Mouse (Mus musculus) lung, adult 10 weeks (tissue): ENCODE measurements around the gene 0610012G03Rik. TPM values are rescaled to one million over a fixed set of nuclear protein-coding genes. Genes with fewer than 3 reads are reported as not detected.

Experiments used
- polyA plus RNA-seq: library from polyadenylated mRNA; stranded (reverse); fragments of 350-450 nt; fragmentation: Illumina TruSeq; extraction: RNeasy Lipid Tissue Mini Kit (QIAGEN cat#74804); gene quantifications from one replicate; pipeline ENCODE4 v1.2.3, GENCODE M21; 2014; ENCODE audit warnings: low read depth, low replicate concordance; ENCODE audit not compliant: insufficient read depth

0610012G03Rik gene
- 21.9 TPM for polyA plus RNA-seq

DNA sequence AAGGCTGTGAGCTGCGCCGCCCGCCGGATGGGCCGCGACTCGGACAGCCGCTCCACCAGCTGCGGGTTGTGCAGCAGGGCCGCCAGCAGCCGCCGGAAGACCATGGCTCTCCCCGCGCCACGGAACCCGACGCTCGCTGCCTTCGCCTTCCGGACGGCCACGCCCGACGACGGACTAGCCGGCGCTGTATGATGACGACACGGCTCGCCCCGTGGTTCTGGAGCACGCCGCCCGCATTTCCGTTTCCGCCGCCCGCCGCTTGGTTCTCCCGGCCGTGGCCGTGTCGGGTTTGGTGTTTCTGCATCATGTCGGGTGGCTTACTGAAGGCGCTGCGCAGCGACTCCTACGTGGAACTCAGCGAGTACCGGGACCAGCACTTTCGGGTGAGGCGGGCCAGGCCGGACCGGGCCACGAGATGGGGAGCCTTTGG, at the start of gene 0610012G03Rik, which contains the start of gene Ncbp2:
0610012G03Rik (minus strand) TSS at position 150 of the 430 bp plus-strand sequence.
Ncbp2 (plus strand) TSS at position 169 of the 430 bp plus-strand sequence.

DNA sequence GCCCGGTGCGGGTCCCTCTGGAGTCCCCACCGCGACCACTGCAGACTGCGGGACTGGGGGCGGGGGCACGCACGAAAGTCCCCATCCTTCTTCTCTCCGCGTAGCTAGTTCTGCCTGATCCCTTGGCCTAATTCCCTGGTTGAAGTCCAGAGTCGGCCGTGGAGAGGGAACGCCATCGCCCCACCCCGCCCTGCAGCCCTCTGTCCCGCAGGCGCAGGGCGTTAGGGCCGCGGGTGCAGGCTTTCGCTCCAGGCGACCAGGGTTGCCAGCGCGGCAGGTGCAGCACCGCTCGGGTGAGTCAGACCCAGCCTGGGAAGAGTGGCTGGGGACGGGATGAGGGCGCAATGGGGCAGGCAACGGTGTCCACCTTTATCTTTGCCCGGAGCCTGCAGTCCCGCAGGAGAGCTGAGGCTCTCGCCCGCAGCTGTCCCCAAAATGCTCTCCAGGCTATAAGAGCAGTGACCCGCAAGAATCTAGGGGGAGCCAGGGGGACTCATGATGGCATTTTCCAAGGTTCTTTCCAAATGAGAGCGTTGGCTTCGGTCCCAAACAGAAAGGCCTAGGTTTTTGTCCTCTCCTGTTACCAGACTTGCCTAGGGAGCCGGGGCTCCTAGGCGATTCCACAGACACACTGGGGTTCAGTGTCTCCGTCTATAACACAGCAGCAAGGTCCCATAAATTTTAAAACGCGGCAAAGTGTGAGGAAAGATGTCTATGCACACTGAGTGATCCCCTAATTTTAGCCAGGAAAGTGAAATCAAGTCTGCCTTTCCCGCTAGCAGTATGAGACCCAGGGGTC, 14.3 kb downstream of the 0610012G03Rik start, which contains the start of gene Pigz:
Pigz (plus strand) TSS at position 101 of the 799 bp plus-strand sequence.

Other genes starting within 250 kb of the 0610012G03Rik start
- gene Meltf, start 69.7 kb downstream of the 0610012G03Rik start, polyA plus RNA-seq = not detected
- 0.61 TPM for gene Pigz, start 14.6 kb downstream of the 0610012G03Rik start, polyA plus RNA-seq
- gene Ncbp2, start within 50 bp of the 0610012G03Rik start, polyA plus RNA-seq = 36.0 TPM
- gene Senp5, start 54.8 kb upstream of the 0610012G03Rik start, polyA plus RNA-seq = 6.5 TPM
- 21.4 TPM for gene Pak2, start 130.8 kb upstream of the 0610012G03Rik start, polyA plus RNA-seq
- 31.9 TPM for gene Pigx, start 151.2 kb upstream of the 0610012G03Rik start, polyA plus RNA-seq
- gene Cep19, start 151.3 kb upstream of the 0610012G03Rik start, polyA plus RNA-seq = 14.8 TPM
- 19.6 TPM for gene Nrros, start 217.1 kb upstream of the 0610012G03Rik start, polyA plus RNA-seq
- gene Bex6, start 231.3 kb upstream of the 0610012G03Rik start, polyA plus RNA-seq = not detected